Mouse (Mus musculus): ENCODE measurements around the gene Gpr157. TPM values are rescaled to one million over a fixed set of nuclear protein-coding genes. Genes with fewer than 3 reads are reported as not detected.

Gene Gpr157
- polyA plus RNA-seq, 1 experiment from 2014 or later: 1.7 TPM

GRCm38 (mm10) chr4:150051514-150051913 is 35.7 kb upstream of the Gpr157 start:
- Histone ChIP-seq H3K27me3 (peaks cover 10% of the 10 kb centered on the region), H3K9me3 (replicated peaks) (no peaks in the 10 kb centered on the region), H3K9ac (no peak overlapping the region), H3K4me2 (replicated peaks) (no peak overlapping the region), H3K4me3 (replicated peaks) (no peak overlapping the region), H3K36me3 (no peaks in the 10 kb centered on the region), H3K4me1 (peaks cover 22% of the 10 kb centered on the region), H3K27ac (replicated peaks) (no peak overlapping the region)
- no peak for ATAC-seq (ENCODE audit: insufficient number of reproducible peaks, low FRiP score, low TSS enrichment, low read depth)
- 77% methylated on average over 8 of the region's 8 CpGs for WGBS

- H3K4me2 ChIP-seq (replicated peaks): no peak overlapping the region
- peaks cover 9% of the 10 kb centered on the region for H3K27me3 ChIP-seq
- 86% methylated on average over 3 of the region's 3 CpGs for WGBS
- H3K9ac ChIP-seq: no peak overlapping the region
- no peaks in the 10 kb centered on the region for H3K9me3 ChIP-seq (replicated peaks)
- H3K27ac ChIP-seq (replicated peaks): no peak overlapping the region
- no peak for ATAC-seq (ENCODE audit: insufficient number of reproducible peaks, low FRiP score, low TSS enrichment, low read depth)
- H3K4me3 ChIP-seq (replicated peaks): no peak overlapping the region
- H3K36me3 ChIP-seq: no peaks in the 10 kb centered on the region
- H3K4me1 ChIP-seq: peaks cover 20% of the 10 kb centered on the region
Measured at GRCm38 (mm10) chr4:150052380-150052779, 34.8 kb upstream of the Gpr157 start.

DNA sequence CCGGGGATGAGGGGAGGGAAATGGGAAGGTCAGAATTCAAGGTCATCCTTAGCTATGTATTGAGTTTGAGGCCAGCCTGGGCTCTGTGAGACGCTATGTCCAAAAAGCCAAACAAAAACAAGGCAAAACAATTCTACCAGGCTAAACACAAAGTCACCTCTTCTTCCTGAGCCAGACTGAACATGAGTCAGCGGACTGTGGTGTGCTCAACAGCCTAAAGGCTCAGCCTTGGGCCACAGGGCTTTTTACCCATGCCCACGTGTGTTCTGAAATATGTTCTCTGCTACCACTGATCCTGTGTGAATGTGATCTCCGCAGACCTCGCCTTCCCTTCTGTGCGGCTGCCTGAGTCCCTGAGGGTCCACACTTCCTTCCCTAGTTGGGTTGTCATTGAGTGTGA is 31.0 kb upstream of the Gpr157 start:
- WGBS: 74% methylated on average over 7 of the region's 7 CpGs
- no peak overlapping the region for H3K27ac ChIP-seq (replicated peaks)
- H3K4me3 ChIP-seq (replicated peaks): no peak overlapping the region

GRCm38 (mm10) chr4:150057722-150058121 is 29.4 kb upstream of the Gpr157 start:
- Histone ChIP-seq H3K27me3 (no peaks in the 10 kb centered on the region), H3K4me3 (replicated peaks) (no peak overlapping the region), H3K9me3 (replicated peaks) (no peaks in the 10 kb centered on the region), H3K4me1 (peaks cover 31% of the 10 kb centered on the region), H3K9ac (no peak overlapping the region), H3K36me3 (no peaks in the 10 kb centered on the region), H3K27ac (replicated peaks) (no peak overlapping the region), H3K4me2 (replicated peaks) (no peak overlapping the region)
- WGBS: 91% methylated on average over 12 of the region's 12 CpGs
- no peak for ATAC-seq (ENCODE audit: insufficient number of reproducible peaks, low FRiP score, low TSS enrichment, low read depth)

More for the DNA sequence above, 31.0 kb upstream of the Gpr157 start:
- peaks cover 22% of the 10 kb centered on the region for H3K4me1 ChIP-seq
- H3K27me3 ChIP-seq: no peaks in the 10 kb centered on the region
- no peak overlapping the region for H3K4me2 ChIP-seq (replicated peaks)
- H3K9ac ChIP-seq: no peak overlapping the region
- ATAC-seq (ENCODE audit: insufficient number of reproducible peaks, low FRiP score, low TSS enrichment, low read depth): no peak
- no peaks in the 10 kb centered on the region for H3K36me3 ChIP-seq
- no peaks in the 10 kb centered on the region for H3K9me3 ChIP-seq (replicated peaks)

DNA sequence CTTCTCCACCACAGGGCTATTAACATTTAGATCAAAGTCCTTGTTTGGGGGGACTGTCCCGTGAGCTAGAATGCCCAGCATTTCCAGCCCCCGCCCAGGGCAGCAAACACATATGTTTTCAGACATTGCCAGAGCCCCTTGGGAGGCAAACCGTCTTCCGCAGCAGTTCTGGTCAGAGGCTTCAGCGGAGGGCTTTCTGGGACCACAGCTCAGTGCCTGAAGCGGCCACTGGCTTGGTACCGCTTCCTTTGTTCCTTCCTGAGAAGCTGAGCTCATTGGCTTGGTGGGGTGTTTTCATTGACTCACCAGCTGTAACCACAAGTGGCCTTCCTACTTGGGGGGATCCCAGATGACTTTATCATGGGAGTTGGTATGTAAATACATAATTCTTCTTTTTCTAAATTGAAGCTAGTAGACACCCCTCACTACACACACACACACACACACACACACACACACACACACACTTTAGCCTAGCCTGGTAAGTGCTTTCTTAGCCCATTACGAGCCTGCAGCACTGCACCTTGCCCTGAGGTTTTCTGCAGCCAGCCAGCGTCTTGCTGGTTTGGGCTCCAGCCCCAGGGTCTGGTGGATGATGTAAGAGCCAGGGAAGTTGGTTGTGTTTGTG is 27.2 kb upstream of the Gpr157 start:
- Histone ChIP-seq H3K9ac (no peak overlapping the region), H3K27ac (replicated peaks) (peak overlapping the region; percentile 79), H3K4me2 (replicated peaks) (no peak overlapping the region; the same call in 1 of the 2 replicates), H3K27me3 (no peaks in the 10 kb centered on the region), H3K9me3 (replicated peaks) (no peaks in the 10 kb centered on the region), H3K4me1 (peaks cover 31% of the 10 kb centered on the region), H3K36me3 (no peaks in the 10 kb centered on the region), H3K4me3 (replicated peaks) (no peak overlapping the region)
- no peak for ATAC-seq (ENCODE audit: insufficient number of reproducible peaks, low FRiP score, low TSS enrichment, low read depth)
- WGBS: 36% methylated on average over 9 of the region's 9 CpGs

- WGBS: 64% methylated on average over 23 of the region's 23 CpGs
- no peaks in the 10 kb centered on the region for H3K9me3 ChIP-seq (replicated peaks)
- no peaks in the 10 kb centered on the region for H3K27me3 ChIP-seq
- no peak overlapping the region for H3K4me3 ChIP-seq (replicated peaks)
- H3K4me1 ChIP-seq: peaks cover 31% of the 10 kb centered on the region
- no peak overlapping the region for H3K9ac ChIP-seq
- no peak for ATAC-seq (ENCODE audit: insufficient number of reproducible peaks, low FRiP score, low TSS enrichment, low read depth)
- H3K4me2 ChIP-seq (replicated peaks): no peak overlapping the region; the same call in 1 of the 2 replicates
- H3K36me3 ChIP-seq: no peaks in the 10 kb centered on the region
- H3K27ac ChIP-seq (replicated peaks): peak overlapping the region; percentile 79
Measured at GRCm38 (mm10) chr4:150060469-150061170, 26.5 kb upstream of the Gpr157 start.

- WGBS: 64% methylated on average over 16 of the region's 16 CpGs
- peak overlapping the region; percentile 79 for H3K27ac ChIP-seq (replicated peaks)
Measured at GRCm38 (mm10) chr4:150061432-150062225, 25.5 kb upstream of the Gpr157 start.

DNA sequence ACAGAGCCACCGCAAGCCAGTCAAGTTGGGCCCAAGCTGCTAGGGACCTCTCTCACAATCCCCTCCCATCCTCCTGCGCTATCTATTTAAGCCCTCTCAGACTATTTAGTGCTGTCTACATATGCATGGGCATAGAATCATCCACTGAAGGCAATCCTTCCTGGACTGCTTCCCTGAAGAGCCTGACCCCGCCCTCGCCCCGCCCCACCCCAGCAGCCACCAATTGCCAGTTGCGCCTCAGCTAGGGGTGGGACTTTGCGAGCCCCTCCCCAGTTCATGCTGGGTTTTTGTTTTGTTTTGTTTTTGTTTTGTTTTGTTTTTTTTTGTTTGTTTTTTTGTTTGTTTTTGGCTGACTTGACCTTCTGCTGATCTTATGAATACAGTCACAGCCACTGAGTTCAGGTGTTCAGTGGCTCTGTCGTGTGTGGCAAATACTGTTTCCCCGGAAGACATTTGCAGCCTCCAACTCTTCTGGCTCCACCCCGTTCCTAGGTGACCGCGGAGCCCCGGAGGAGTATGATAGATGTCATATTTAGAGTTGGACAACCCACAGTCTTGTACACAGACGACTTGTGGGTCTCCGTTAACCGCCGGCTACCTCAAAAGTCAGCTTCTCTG is 20.4 kb upstream of the Gpr157 start:
- no peak overlapping the region for H3K9ac ChIP-seq
- peaks cover 12% of the 10 kb centered on the region for H3K4me1 ChIP-seq
- no peaks in the 10 kb centered on the region for H3K27me3 ChIP-seq
- H3K4me3 ChIP-seq (replicated peaks): no peak overlapping the region
- H3K4me2 ChIP-seq (replicated peaks): no peak overlapping the region
- WGBS: 77% methylated on average over 17 of the region's 17 CpGs
- H3K9me3 ChIP-seq (replicated peaks): no peaks in the 10 kb centered on the region
- no peak for ATAC-seq (ENCODE audit: insufficient number of reproducible peaks, low FRiP score, low TSS enrichment, low read depth)
- H3K27ac ChIP-seq (replicated peaks): no peak overlapping the region
- no peaks in the 10 kb centered on the region; the same call in 1 of the 2 replicates for H3K36me3 ChIP-seq

More at GRCm38 (mm10) chr4:150061432-150062225, 25.5 kb upstream of the Gpr157 start:
- Histone ChIP-seq H3K9ac (no peak overlapping the region), H3K4me1 (peaks cover 31% of the 10 kb centered on the region), H3K9me3 (replicated peaks) (no peaks in the 10 kb centered on the region), H3K4me3 (replicated peaks) (no peak overlapping the region), H3K27me3 (no peaks in the 10 kb centered on the region), H3K4me2 (replicated peaks) (no peak overlapping the region), H3K36me3 (no peaks in the 10 kb centered on the region)
- ATAC-seq (ENCODE audit: insufficient number of reproducible peaks, low FRiP score, low TSS enrichment, low read depth): peak; percentile 78

DNA sequence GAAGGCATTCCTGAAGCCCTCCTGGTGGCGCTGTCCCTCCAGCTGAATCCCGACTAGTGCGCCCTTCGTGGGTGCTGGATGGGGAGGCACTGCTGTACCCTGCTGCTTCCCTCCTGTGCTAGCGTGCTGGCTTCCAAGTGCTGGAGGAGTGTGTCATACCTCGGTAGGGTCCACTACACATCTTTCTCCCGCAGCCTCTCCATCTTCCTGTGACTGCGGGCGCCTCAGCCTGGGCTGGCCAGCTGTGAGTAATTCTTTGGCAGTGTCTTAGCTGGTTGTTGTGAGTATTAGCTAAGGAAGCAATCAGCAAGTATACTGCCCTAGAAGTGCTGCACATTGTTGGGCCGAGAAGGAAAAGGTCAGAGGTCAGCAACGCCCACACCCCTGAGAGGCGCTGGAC is 18.9 kb upstream of the Gpr157 start:
- Histone ChIP-seq H3K9me3 (replicated peaks) (no peaks in the 10 kb centered on the region), H3K36me3 (no peaks in the 10 kb centered on the region; the same call in 1 of the 2 replicates), H3K27me3 (no peaks in the 10 kb centered on the region), H3K4me2 (replicated peaks) (no peak overlapping the region), H3K4me1 (peaks cover 6% of the 10 kb centered on the region), H3K4me3 (replicated peaks) (no peak overlapping the region), H3K9ac (no peak overlapping the region), H3K27ac (replicated peaks) (no peak overlapping the region)
- WGBS: 70% methylated on average over 12 of the region's 12 CpGs
- no peak for ATAC-seq (ENCODE audit: insufficient number of reproducible peaks, low FRiP score, low TSS enrichment, low read depth)

DNA sequence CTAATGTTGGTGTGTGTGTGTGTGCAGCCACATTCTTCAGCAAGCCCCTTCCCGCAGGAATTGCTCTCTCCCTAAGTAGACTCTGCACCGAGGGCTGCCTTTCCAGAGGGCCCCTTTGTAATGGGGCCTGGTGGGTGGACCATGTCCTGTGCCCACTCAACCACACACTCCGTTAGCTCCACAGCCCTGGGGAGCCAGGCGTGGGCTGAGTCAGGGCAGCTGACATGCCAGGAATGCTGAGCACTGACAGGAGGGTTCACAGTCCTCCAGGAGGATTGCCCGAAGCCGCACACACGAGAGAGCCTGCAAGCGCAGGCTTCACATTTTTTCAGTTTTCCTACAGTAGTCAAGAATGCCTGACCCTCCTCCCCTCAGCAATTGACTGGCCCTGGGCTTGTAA is 17.0 kb upstream of the Gpr157 start:
- H3K4me2 ChIP-seq (replicated peaks): no peak overlapping the region
- H3K27me3 ChIP-seq: no peaks in the 10 kb centered on the region
- H3K4me1 ChIP-seq: peaks cover 6% of the 10 kb centered on the region
- H3K9ac ChIP-seq: no peak overlapping the region
- no peaks in the 10 kb centered on the region; the same call in 1 of the 2 replicates for H3K36me3 ChIP-seq
- H3K27ac ChIP-seq (replicated peaks): no peak overlapping the region
- WGBS: 29% methylated on average over 8 of the region's 8 CpGs
- H3K4me3 ChIP-seq (replicated peaks): no peak overlapping the region
- no peak for ATAC-seq (ENCODE audit: insufficient number of reproducible peaks, low FRiP score, low TSS enrichment, low read depth)
- no peaks in the 10 kb centered on the region for H3K9me3 ChIP-seq (replicated peaks)

All from embryonic facial prominence, embryonic 15.5 days (tissue).